Mouse (Mus musculus): ENCODE data around the gene Kank1.

DNA sequence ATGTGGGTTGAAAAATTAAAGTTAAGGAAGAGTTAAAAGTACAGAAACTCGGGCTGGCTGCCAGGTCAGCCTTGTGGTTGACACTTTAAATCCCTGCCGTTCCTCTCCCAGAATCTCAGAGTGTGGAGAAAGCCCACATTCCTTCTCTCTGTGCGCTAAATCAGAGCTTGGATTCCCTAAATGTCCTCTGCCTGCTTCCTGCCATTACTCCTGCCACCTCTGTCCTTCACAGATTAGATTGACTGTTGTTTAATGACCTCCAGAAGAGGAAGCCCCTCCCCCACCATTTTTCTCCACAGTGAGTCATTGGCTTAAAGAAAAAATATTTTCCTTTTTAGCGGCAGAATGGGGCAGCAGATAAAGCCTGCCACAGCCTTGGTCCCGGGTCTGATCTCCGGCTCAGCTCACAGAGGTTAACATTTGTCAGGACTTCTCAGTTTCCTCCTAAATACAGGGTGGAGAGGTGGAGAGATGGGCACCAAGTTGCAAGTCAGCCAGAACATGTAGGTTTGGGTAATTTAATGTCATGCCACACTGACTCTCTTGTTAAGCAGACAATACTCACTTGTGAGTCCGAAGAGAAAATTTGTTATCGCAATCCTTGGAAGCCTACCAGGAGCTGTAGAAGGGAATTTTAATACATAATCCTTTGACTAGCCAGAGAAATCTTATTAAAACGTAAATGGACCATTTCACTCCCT lies 162.9 kb downstream of the Kank1 start:
- TF ChIP-seq CTCF (IDR thresholded peaks at IDR 0.05; ENCODE audit: extremely low read depth, insufficient read length, insufficient replicate concordance, low read depth, low read length), result no peak
- TF ChIP-seq POLR2A (IDR thresholded peaks at IDR 0.05; ENCODE audit: low read depth, low read length), result no peak
